Mouse (Mus musculus) cerebellum, adult 8-10 months (tissue): ENCODE measurements at regions not wholly inside any gene's neighbourhood (a gene's known extent, or its start where the extent isn't known, plus 50 kb on each side); places are given as distances from the start of the nearest gene placed in this dataset.

ENCODE experiments used
- DNase-seq: peaks from one replicate; pipeline ENCODE4 v3.0.0; 2022

- no peak for DNase-seq
Measured at GRCm38 (mm10) chr4:12620059-12620755, 448.4 kb upstream of the Fam92a start.

DNA sequence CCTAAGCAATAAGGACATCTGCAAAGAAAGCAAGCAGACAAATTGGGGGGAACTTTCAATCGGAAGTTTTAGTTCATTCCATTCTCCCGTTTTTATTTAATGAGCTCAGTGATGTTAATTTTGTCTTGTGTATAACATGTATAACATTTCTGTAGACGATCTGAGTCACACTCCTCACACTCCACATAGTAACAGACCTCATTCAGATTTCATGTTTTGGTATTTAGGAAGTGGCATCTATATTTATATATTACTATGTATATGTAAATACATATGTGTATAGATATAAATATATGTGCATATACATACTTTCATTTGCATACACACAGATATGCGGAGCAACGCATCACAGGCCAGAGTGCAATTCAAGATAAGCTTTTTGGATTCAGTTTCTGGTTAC is 444.9 kb upstream of the Fam92a start:
- DNase-seq: no peak

DNA sequence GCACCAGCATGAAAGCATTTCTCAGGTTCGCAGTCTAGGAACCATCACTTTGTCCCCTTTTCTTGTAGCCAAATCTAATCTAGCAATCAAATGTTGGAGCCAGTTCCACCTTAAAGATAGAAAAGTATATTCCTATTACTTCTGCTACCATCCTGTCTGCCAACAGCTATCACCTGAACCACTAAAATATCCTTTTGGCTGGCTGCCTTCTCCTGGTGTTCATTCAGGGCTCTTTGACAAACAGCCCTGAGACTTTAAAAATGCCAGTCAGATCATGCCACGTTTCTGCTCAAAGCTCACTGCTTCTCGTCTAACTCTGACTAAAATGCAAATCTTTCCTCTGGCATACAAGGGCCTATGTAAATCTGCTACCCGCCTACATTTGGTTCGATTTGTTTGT is 439.7 kb upstream of the Fam92a start:
- DNase-seq: no peak

- no peak for DNase-seq
Measured at GRCm38 (mm10) chr4:12601165-12601919, 429.5 kb upstream of the Fam92a start.

GRCm38 (mm10) chr4:12595801-12596515 is 424.1 kb upstream of the Fam92a start:
- no peak for DNase-seq

DNA sequence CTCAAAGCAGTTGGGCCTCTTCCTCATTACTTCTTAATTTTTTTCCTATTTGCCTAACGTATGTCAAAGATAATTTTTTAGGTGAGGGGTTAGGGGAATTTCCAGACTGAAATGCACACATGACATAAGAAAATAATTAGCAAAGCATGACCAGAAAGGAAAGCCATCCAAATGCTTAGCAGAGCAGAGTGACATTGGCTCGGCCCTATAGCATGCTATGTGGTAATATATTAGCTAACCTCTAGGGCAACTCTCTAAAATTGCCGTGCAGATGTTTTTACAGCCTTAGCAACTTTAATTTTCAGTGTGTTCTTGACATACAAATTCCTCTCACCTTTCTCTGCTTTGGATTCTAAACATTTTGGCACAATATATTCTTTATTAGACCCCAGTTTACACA is 421.2 kb upstream of the Fam92a start:
- no peak for DNase-seq

GRCm38 (mm10) chr4:12578102-12578501 is 406.3 kb upstream of the Fam92a start:
- DNase-seq: no peak

DNA sequence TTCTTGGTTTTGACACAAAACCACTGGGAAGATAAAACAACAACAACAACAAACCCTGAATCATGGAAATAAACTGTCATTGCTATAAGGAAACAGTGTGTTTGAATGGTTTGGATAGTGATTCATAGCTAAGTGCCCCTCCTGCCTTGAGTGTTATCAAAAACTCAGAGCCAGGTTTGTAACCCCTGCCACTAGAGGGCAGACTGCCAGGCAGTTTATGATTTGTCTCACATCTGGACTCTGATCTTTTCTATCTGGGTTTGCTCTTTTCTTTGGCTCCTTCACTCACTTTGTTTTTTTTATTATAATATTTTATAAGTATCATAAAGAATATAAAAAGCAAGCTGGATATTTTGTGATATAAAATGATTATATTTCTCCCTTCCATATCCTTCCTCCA is 400.1 kb upstream of the Fam92a start:
- DNase-seq: no peak

GRCm38 (mm10) chr4:12570689-12571088 is 398.9 kb upstream of the Fam92a start:
- DNase-seq: no peak

DNA sequence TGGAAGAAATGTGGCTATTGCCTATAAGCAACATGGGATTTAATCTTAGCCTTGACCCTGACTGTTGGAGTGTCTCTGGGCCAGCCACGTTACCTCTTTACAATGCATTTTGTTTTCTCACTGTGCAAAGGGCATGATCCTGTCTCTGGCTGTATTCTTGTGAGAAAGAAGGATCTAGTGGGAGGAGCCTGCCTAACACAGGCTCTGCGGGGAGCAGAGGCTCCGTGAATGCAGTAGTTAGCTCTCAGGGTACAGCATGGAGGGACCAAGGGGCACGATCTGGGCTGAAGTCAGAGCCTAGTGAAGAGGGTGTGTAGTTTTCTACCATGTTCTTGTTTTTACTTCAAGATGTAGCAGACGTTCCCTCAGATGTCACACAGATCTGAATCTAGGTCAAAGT is 395.8 kb upstream of the Fam92a start:
- DNase-seq: no peak

DNA sequence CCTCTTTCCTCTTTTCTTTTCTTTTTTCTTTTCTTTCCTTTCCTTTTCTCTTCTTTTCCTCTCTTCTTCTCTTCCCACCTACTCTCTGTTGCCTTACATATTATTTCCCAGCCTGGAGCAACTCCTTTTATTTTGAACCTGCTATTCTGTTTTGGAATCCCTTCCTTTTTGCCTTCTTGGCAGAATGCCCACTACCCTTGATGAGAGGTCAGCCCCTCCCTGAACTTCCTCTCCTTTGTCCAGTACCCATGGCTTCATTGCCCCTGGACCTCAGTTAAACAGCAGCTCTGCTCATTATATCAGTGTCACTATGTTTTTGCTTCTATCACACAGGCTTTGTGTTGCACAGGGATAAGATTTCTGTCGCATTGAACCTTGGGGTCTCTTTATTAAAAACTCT is 391.2 kb upstream of the Fam92a start:
- DNase-seq: no peak

- no peak for DNase-seq
Measured at GRCm38 (mm10) chr4:12560546-12560945, 388.7 kb upstream of the Fam92a start.

GRCm38 (mm10) chr4:12560015-12560414 is 388.2 kb upstream of the Fam92a start:
- DNase-seq: no peak

- DNase-seq: no peak
Measured at GRCm38 (mm10) chr4:12557105-12557504, 385.3 kb upstream of the Fam92a start.

GRCm38 (mm10) chr4:12549265-12549664 is 377.4 kb upstream of the Fam92a start:
- DNase-seq: no peak

GRCm38 (mm10) chr4:12543906-12544305 is 372.1 kb upstream of the Fam92a start:
- no peak for DNase-seq

DNA sequence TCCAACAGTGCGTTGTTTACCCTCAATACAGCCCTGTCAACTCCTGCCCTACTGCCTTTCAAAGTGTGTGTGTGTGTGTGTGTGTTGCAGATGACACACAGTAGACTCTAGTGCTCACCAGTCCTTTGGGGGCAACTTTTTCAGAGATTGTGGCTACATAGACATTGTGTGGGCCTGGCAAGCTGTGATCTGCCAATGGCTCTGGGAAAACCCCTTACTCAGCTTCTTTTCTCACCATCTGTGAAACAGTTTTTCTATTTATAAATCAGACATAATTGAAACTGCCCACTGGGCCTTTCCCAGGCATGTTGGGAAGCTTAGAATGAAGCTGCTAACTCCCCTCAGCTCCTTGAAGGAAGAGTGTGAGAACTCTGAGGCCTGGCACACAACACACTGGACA is 369.7 kb upstream of the Fam92a start:
- DNase-seq: no peak

DNA sequence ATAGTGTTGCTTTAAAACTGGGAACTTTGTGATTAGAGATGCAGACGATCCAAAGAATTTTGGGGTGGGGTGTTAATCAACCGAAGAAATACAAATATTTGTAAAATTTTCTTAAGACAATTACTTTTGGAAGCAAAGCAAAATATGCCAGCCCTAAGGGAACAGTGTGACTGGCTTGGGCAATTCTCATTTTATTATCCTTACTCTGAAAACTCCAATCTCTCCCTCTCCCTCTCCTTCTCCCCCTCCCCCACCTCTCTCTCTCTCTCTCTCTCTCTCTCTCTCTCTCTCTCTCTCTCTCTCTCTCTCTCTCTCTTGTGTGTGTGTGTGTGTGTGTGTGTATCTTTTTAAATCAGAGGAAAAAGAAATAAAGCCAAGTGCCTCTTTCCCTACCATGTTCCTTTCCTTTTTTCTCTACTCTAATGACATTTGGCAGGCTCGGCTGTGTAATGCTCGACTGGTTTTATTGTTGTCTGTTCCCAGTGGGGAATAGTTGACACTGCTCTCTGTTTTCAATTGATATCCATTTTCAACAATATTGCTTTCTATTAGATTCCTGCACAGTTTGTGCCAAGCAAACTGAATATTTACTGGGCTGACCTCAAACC is 367.5 kb upstream of the Fam92a start:
- DNase-seq: no peak

GRCm38 (mm10) chr4:12538694-12539121 is 366.9 kb upstream of the Fam92a start:
- DNase-seq: peak; percentile 32

GRCm38 (mm10) chr4:12538043-12538442 is 366.2 kb upstream of the Fam92a start:
- no peak for DNase-seq

- no peak for DNase-seq
Measured at GRCm38 (mm10) chr4:12534151-12534550, 362.3 kb upstream of the Fam92a start.

DNA sequence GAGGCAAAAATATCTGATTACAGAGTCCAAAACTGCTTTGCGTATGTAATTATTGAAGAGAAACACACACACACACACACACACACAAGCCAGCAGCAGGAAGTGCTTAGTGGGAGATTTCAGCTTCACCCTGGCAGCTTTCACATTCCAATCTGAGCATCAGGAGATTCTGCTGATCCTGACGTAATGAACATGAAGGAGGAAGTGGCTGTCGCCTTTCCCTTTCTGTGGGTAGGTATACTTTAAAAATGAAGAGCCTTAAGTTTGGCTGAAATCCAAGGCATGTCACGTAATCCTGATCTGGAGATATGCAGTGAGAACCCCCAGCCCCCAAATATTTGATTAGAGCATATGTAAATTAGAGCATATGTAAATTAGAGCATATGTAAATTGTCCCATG is 361.1 kb upstream of the Fam92a start:
- DNase-seq: no peak

DNA sequence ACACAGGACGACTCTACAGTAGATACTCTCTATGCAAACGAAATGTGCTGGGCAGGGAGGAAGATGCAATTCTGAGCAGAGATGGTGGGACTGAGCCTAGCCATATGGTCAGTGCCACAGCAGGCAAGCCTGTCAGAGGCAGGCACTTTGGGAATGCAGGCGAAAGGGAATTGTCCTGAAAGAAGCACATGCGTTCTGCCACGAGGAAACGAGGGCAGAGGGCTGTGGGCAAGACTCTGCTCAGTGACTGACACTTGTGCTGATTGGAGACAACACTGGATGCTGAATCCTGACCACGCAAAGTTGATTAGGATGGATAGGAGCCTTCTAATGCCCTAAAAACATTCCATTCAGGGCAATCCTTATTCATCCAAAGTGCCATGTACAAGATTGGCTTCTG is 350.5 kb upstream of the Fam92a start:
- no peak for DNase-seq

- DNase-seq: no peak
Measured at GRCm38 (mm10) chr4:12521246-12521645, 349.4 kb upstream of the Fam92a start.
